Mouse (Mus musculus): ENCODE data around the gene Rbm4b.
"Not testable (repeated sequence)": the region's sequence is repeated elsewhere in the genome, so short reads cannot be mapped to it uniquely, and the experiment has no call there.

Gene Rbm4b

DNA sequence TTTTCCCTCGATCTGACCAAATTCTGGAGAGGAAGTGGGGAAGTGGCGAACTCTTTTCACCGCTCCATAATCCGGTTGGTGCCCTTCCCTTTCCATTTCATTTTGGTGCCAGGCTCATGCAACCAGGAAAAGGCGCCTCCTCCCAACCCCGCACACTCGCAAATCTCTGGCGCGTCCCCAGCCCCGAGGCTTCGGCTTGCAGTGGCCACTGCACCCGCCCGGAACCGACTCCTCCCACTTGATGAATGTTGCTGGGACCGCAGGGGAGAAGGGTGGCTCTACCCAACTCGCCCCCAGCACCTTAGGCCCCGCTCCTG lies 54.4 kb downstream of the Rbm4b start:
- no peak for DNase-seq (ENCODE audit: low spot score)

DNA sequence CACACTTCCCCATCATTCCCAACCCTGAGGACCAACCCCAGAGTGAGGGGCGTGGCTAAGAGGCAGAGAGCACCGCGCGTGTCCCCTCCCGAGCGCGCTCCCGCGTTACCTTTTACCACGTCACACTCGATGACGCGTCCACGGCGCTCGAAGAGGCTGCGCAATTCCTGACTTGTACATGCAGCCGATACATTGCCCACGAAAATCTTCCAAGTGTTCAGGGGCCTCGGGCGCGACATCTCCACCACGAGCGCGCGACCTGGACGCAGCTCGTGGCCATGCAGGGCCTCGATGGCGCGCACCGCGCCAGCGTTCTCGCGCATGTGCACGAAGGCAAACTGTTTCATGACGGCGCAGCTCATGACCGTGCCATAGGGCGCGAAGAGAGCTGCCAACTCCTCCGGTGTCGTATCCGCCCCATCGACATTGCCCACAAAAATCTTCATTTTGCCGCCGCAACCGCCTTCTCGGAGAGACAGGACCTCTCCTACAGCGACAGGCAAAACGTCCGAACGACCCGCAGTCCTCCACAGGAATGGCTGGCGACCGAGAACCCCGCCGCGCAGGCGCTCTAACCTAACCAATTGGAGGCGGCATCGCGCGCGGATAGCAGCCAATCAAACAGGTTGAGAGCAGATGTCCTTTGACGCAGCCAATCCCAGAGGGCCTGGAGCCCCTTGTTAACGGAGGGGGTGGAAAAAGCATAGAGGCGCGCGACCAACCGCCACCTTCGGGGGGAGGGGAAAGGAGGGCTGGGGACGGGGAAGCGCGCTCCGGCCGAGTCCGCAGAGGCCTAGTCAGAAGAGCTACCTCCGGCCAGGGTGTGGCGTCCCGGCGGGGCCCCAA lies 55.0 kb downstream of the Rbm4b start, which contains the start of the genes Gm21992 and Rbm14:
TSS of gene Gm21992 (minus strand) at position 550 of the 846 bp plus-strand sequence.
TSS of gene Rbm14 (minus strand) at position 572 of the 846 bp plus-strand sequence.
- DNase-seq (ENCODE audit: low spot score), result peak; percentile 98

DNA sequence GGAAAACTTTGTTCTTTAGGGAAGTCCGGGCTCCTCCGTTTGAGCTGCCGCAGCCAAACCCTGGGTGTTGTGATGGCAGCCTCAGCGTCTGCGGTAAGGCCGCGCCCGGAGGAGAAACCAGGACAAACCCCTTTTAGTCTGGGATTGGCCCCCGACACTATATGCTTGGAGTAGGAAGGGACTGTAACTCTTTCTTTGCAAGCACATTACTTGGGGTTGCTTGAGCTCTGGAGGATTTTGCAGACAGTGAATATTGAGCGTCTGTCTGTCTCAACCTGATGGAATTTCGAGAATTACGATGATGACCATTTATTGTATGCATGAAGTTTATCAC lies 55.6 kb downstream of the Rbm4b start:
- DNase-seq (ENCODE audit: low spot score), result no peak

DNA sequence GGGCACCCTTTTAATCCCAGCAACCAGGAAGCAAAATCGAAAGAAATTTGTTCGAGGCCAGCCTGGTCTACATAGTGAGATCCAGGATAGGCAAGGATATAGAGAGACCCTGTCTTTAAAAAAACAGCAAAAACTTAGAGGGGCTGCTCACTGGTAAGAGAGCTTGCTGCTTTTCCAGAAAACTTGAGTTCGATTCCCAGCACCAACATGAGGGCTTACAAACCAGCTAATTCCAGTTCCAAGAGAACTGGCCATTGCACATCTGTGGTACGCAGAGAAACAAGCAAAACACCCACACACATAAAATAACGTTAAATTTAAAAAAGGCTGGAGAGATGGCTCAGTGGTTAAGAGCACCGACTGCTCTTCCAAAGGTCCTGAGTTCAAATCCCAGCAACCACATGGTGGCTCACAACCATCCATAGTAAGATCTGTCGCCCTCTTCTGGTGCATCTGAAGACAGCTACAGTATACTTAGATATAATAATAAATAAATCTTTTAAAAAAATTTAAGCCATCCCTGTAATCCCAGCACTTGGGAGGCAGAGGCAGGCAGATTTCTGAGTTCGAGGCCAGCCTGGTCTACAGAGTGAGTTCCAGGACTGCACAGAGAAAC lies 56.1 kb downstream of the Rbm4b start:
- DNase-seq (ENCODE audit: low spot score), result not testable (repeated sequence)

DNA sequence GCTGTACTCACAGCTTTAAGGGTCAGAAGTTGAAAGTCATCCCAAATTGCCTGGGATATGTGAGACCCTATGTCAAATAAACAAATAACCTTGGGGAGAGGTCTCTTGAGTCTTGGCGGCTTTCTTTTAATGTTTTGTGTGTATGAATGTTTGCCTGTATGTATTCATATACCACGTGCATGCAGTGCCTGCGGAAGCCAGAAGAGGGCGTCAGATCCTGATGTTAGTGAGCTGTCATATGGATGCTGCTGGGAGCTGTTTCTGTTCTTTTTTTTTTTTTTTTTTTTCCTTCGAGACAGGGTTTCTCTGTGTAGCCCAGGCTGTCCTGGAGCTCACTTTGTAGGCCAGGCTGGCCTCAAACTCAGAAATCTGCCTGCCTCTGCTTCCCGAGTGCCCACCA lies 56.7 kb downstream of the Rbm4b start:
- DNase-seq (ENCODE audit: low spot score), result no peak
